Mouse (Mus musculus) left cerebral cortex, adult 6 months (tissue): ENCODE results near the gene Slc44a3. TPM values are rescaled to one million over a fixed set of nuclear protein-coding genes. Genes with fewer than 3 reads are reported as not detected.

ENCODE experiments used
- long read RNA-seq, 2 experiments: library from polyadenylated mRNA; unstranded; transcript quantifications; one replicate each; pipeline ENCODE4 v2.0.0; 2019 to 2020
- polyA plus RNA-seq: library from polyadenylated mRNA; unstranded; fragments of <200 nt; fragmentation: Nextera tagmentation; gene quantifications from 2 replicates; pipeline ENCODE4 v1.2.3, GENCODE M21; 2021

The Slc44a3 gene
- 0.23 and 0.39 TPM in 2 replicates for polyA plus RNA-seq
- long read RNA-seq, experiment 1: 0 reads
- long read RNA-seq, experiment 2: 0 reads

GRCm38 (mm10) chr3:121532176-121532575 lies at the start of gene Slc44a3:
Slc44a3 (minus strand) TSS chr3:121532404.

GRCm38 (mm10) chr3:121425861-121426620 lies 106.2 kb downstream of the Slc44a3 start, which contains the start of gene Cnn3:
Cnn3 (plus strand) TSS chr3:121426497.

Other genes starting within 250 kb of the Slc44a3 start
- 12.4 and 14.3 TPM in 2 replicates for gene Tmem56, start 249.3 kb downstream of the Slc44a3 start, polyA plus RNA-seq
- gene Alg14, start 240.6 kb downstream of the Slc44a3 start, polyA plus RNA-seq: 24.4 and 29.3 TPM in 2 replicates
- gene Cnn3, start 105.9 kb downstream of the Slc44a3 start, polyA plus RNA-seq: 70.6 and 81.0 TPM in 2 replicates
- not detected in 2 replicates for gene 4930432M17Rik, start 138.4 kb upstream of the Slc44a3 start, polyA plus RNA-seq
- 58.8 and 63.9 TPM in 2 replicates for gene F3, start 191.1 kb upstream of the Slc44a3 start, polyA plus RNA-seq